Mouse (Mus musculus) heart, adult 8-10 months (tissue): ENCODE measurements around the gene Snx19. TPM values are rescaled to one million over a fixed set of nuclear protein-coding genes. Genes with fewer than 3 reads are reported as not detected.

ENCODE experiments used
- DNase-seq: peaks from one replicate; pipeline ENCODE4 v3.0.0; 2022; ENCODE audit warnings: low spot score
- total RNA-seq, 4 experiments: library from RNA; stranded (reverse); gene quantifications; 2 replicates each; pipeline ENCODE4 v1.2.4; 2022

Gene Snx19
- 10 to 100 TPM; 25.0 to 30.9 (median 27.3) TPM for total RNA-seq

DNA sequence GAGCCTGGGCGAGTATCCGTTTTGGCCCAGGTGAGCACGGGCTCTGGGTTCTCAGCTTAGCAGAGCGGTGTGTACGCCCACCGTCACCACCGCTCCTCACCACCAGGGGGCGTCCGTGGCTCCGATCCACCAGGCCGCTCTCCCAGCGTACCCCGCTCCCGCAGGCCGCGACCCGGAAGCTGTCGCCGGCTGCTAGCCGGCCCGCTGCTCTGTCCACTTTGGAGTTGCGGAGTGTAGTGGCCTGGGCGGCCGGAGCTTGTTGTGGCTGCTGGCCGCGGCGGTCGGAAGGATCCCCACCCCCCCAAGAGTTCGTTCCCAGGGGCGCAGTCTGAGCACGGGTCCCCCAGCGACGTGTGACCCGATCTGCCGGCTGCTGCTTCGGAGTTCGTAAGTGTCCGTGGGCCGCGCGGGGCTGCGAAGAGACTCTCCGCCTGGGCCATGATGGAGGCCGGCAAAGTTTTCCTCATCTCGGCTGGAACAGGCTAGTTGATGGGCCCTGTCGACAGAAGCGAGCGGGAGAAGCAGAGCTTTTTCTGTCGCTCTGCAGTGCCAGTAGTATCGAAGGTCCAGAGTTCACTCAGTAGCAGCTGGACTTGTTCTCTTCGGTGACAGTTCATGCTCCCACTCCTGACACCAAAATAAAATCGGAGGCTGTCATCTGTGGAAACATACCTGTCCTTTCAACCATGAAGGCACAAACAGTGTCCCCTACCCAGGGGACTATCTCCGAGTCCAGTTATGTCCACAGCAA, at the start of gene Snx19:
Snx19 (plus strand) TSS at position 227 of the 751 bp plus-strand sequence.
- peak; percentile 87 for DNase-seq

- no peak for DNase-seq
These were observed 26.1 kb upstream of the Snx19 start for GRCm38 (mm10) chr9:30400771-30401170.

- DNase-seq = peak; percentile 32
These were observed 4.0 kb upstream of the Snx19 start for GRCm38 (mm10) chr9:30422940-30423339.

DNA sequence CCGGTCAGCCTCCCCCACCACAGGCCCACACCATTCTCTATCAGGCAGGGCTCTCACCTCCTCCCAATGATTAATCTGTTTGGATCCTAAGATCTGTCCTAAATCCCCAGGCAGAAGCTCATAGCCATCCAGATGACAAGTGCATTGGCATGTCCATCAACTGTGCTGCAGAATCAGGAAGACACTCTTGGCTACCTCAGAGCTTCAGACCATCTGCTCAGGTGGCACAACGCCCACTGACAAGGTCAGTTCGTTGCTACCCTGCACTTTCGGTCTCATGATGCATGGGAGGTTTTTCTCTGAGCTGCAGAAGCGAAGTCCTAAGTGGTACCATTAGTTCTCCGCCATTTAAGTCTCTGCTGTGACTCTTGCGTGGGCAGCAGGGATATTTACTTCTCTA, 1.7 kb upstream of the Snx19 start:
- no peak for DNase-seq

DNA sequence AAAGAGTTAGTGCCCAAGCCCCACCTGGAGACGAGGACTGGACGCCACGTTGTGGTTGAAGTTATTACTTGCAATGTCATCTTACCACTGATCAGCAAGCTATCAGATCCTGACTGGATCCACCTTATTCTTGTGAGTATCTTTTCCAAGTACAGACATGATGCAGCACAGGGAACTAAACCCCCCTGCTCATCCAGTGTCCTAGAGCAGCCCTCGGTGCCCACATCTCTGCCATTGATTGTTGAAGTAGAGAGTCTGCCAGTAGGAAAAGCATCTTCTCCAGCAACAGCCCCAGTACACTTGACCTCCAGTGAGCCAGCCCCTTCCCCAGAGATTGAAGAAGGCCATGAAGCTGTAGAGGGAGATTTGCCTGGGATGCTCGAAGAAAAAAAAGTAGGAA, 1.3 kb downstream of the Snx19 start:
- no peak for DNase-seq

DNA sequence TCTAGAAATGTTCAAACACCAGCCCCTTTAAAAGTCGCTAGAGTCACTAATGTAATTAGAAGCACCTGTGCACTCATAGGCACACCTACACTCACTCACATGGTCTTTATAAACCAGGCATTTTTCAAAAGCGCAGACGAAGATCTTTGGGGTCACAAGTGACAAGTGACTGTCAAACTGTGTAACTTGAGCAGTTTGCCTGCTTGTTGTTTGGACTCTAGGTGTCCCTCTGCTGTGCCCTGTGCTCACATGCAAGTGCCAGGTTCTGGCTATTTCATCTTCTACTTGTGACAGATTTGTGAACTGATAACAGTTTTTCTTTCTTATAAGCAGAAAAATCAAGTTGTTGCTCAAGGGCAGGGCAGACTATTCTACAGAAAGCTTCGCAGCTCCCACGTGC, 3.5 kb downstream of the Snx19 start:
- no peak for DNase-seq

- no peak for DNase-seq
These were observed 5.0 kb downstream of the Snx19 start for GRCm38 (mm10) chr9:30431909-30432308.

- DNase-seq = no peak
These were observed 7.0 kb downstream of the Snx19 start for GRCm38 (mm10) chr9:30433914-30434313.

DNA sequence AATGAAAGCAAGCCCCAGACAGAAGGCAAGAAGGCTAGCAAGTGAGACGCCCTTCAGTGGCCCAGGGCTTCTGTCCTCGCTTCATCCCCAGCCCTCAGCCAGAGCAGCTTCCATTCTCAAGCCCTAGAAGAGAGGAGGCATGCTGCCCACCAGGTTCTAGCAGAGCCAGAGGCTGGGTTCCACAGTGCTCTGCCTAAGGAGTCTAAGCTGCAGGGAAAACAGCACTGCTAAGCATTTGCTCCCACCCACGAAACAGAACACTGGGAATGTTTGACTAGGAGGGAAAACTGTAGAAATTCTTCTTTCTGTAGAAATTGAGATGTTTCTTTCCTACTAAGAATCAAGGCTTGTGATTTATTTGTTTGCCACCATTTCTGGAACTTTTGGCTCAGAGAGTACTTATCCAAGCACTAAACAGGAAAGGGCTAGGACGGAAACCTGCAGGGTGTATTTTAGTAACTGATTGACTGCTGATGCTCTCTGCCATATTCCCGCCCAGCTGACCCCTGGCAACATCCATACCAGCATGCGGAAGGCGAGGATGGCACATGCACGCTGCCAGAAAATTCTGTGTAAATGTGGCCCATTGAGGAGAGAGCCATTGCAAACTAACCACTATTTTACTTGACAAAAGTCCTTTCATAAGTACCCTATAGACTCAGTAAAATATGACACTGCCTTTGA, 9.1 kb downstream of the Snx19 start:
- no peak for DNase-seq

DNA sequence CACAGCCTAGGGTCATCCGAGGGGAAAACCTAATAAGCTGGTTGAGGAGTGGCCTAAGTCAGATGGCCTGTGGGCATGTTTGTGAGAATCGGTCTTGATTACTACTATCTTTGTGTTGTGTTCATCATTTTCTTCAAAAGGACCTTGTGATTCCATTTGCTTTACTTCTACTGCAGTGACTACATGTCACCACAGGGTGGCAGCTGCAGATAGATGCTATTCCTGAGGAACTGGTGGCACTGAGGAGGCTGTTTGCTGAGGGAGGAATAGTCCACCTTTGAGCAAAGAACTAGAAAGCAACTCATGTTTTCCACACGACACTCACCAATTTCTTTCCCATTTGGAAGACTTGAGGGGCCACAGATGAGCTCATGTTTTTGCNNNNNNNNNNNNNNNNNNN, 11.6 kb downstream of the Snx19 start:
- DNase-seq = no peak

DNA sequence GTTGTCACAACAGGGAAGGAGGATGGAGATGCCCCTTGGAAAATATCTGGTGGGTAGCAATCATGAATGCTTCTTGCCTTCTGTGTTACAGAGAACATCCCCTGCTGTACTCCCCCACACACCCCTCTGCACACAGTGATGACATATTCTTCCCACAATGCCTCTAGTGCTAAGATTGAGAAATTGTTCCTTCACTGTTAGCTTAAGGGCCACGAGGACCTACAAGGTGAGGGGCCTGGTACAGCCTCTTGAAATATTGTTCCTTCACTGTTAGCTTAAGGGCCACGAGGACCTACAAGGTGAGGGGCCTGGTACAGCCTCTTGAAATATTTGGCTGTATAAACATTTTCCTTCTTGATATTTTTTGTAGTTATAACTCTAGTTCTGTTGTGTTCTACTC, 14.9 kb downstream of the Snx19 start:
- no peak for DNase-seq

DNA sequence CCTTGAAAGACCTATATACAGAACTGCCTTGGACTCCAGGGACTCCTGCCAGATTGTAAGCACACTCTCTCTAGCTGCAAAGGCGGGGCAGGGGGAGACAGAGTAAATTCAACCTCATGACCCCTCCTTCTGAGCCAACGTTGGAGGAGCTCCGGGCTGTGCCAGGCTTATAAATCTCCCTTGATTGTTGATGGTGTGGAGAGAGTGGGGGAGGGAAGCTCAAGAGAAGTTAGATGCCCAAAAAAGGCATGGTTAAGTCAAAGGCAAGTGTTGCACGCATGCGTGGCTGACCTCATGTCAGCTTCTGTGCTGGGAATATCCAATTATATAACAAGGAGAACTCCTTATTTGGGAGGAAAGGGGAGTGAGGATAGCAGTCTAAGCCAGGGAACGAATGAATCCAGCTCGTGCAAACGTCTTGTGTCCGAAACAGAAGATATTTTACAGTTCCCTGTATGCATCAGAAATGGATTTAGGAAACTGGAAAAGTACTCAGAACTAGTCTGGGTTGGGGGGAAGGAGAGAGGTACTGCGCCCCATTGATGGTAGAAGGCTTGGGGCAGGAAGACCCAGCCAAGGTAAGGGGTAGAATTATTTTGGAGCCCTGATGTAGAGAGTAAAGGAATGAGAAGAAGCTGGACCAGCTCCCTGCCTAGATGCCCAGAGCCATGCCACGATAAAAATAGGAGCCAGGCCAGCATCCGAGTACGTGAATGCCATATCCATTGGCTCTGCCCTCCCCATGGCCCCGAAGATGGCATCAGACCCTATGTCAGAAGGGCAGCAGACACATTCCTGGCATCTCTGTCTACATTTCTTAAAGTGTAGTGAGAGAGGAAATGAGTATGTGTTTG, 18.6 kb downstream of the Snx19 start:
- peak; percentile 77 for DNase-seq

- no peak for DNase-seq
These were observed 19.2 kb downstream of the Snx19 start for GRCm38 (mm10) chr9:30446126-30446525.

DNA sequence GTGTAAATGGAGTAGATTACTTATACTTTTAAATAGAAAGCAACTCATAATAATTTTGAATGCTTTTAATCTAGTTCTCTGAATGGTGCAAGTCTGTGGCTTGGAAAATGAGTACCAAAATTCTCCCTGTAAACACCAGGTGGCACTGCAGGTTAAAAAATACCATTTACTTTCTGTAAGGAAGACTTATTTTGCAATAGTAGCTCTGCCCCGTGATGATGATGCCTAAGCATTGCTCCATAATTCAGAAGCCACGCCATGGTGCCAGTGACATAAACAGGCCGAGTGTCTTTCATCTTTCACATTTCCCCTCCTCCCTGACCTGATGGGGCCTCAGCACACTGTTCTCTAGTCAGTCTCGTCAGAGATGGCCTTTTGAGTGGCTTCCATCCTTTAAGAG, 21.6 kb downstream of the Snx19 start:
- DNase-seq = peak; percentile 64

- DNase-seq = no peak
These were observed 23.0 kb downstream of the Snx19 start for GRCm38 (mm10) chr9:30449862-30450261.

GRCm38 (mm10) chr9:30450834-30451233, 23.9 kb downstream of the Snx19 start:
- no peak for DNase-seq

DNA sequence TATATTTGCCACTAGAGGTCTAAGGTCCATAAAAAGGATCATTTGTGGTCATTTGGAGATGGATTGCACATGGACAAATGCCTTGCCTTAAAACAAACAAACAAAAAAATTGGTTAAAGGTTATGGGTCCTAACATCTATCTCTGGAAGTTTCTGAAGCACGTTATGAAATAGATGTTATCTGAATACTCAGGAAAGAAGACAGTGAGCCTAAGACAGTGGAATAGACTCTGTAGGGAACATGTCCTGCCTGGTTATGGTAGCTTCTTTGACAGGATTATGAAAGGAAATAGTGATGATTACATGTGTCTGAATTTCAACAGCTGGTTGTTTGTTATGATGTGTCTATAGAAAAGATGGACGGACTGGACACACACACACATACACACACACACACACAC, 27.6 kb downstream of the Snx19 start:
- DNase-seq = no peak

DNA sequence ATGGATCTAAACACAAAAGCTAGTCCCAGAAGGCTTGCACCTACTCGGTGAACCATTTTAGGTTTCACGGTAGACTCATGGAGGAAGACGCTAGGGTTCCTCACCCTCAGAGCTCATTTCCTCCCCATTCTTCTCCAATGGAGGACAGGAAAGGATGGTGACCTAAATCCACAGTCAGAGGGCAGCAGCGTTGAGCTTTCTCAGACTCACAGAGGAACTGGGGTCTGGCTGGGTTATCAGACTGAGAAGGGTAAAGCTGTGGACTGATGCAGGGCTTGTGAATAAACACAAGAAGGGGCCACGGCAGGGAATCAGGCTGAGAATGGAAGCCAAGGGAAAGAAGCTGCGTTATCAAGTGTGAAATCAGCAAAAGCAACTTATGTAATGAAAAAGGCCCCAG, 29.3 kb downstream of the Snx19 start:
- DNase-seq = no peak

GRCm38 (mm10) chr9:30460501-30460900, 33.6 kb downstream of the Snx19 start:
- DNase-seq = peak; percentile 31

- DNase-seq = peak; percentile 75
These were observed 37.8 kb downstream of the Snx19 start for GRCm38 (mm10) chr9:30464661-30465060.

- no peak for DNase-seq
These were observed 53.1 kb downstream of the Snx19 start for GRCm38 (mm10) chr9:30480043-30480442.

DNA sequence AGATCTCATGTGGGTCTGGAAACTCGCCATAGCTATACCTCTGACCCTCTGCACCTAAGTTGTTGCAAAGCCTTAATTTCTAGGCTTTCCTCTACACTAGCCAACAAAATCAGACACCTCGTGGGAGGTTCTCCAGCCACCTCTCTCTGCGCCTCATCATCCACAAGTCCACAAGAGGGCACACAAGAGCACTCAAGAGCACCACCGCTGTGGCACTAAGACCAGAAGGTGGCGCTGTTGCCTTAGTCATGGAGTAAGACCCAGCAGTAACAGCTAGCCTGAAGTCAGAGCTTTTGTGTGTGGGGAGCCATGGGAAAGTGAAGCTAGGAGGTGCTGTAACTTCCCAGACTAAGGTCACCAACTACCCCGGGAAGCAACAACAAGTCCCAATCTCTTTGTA, 53.6 kb downstream of the Snx19 start:
- peak; percentile 96 for DNase-seq
